In genomic region chr1:166839833-166840232, GRCm38 (mm10) we compare ENCODE assay signal across 20 mouse cellular contexts.
A peak's percentile ranks its signal among the peaks of the same experiment; 100 is the strongest.
DNase-seq lines count a peak whose midpoint lies in the region; ATAC-seq lines count a peak whose summit lies in the region.
"Had no signal": no experiment of that assay in that cellular context is flagged by ENCODE, and none has a peak within 500 bp of the region (broad histone marks: within the 10 kb centered on the region; RNA-seq: fewer than 3 reads in every experiment).

No protein-coding gene starts in this region.

- H3K4me3 ChIP-seq in hindbrain, embryonic 12.5 days = no peak overlapping the region
- no peak overlapping the region for H3K4me3 ChIP-seq in hindbrain, embryonic 10.5 days
- no peak overlapping the region for H3K4me3 ChIP-seq in midbrain, embryonic 15.5 days
- H3K4me3 ChIP-seq in heart, embryonic 12.5 days = no peak overlapping the region
- H3K4me3 ChIP-seq: limb, embryonic 13.5 days had no signal

- no peaks in the 10 kb centered on the region for H3K27me3 ChIP-seq in hindbrain, embryonic 12.5 days
- no peaks in the 10 kb centered on the region for H3K27me3 ChIP-seq in hindbrain, embryonic 10.5 days (ENCODE audit: insufficient read depth, poor library complexity, severe bottlenecking)
- H3K27me3 ChIP-seq in midbrain, embryonic 15.5 days (replicated peaks) = no peaks in the 10 kb centered on the region
- no peaks in the 10 kb centered on the region for H3K27me3 ChIP-seq in heart, embryonic 12.5 days (replicated peaks)
- H3K27me3 ChIP-seq: limb, embryonic 13.5 days had no signal

- WGBS in hindbrain, embryonic 12.5 days = 29% methylated on average over 7 of the region's 7 CpGs
- 48% methylated on average over 7 of the region's 7 CpGs for WGBS in hindbrain, embryonic 10.5 days
- WGBS in midbrain, embryonic 15.5 days = 17% methylated on average over 7 of the region's 7 CpGs
- WGBS in heart, embryonic 12.5 days = 26% methylated on average over 7 of the region's 7 CpGs

- ATAC-seq in hindbrain, embryonic 12.5 days (ENCODE audit: low FRiP score) = peak; percentile 57; the same call in 1 of the 2 replicates
- peak; percentile 76 for ATAC-seq in midbrain, embryonic 15.5 days (replicated peaks)
- no peak for ATAC-seq in heart, embryonic 12.5 days (ENCODE audit: insufficient number of reproducible peaks, low FRiP score)
- ATAC-seq: activated CD4-positive, CD25-positive, alpha-beta regulatory T cell, adult 4 months; CD4-positive, CD25-positive, alpha-beta regulatory T cell, adult 4 months; intestine, postnatal 0 days had no signal

- H3K27ac ChIP-seq in hindbrain, embryonic 12.5 days = peak overlapping the region; percentile 57; the same call in 1 of the 2 replicates
- H3K27ac ChIP-seq in hindbrain, embryonic 10.5 days = no peak overlapping the region
- no peak overlapping the region for H3K27ac ChIP-seq in midbrain, embryonic 15.5 days
- H3K27ac ChIP-seq in heart, embryonic 12.5 days (ENCODE audit: poor library complexity, severe bottlenecking) = no peak overlapping the region
- H3K27ac ChIP-seq: limb, embryonic 13.5 days; macrophage had no signal

- H3K4me2 ChIP-seq in hindbrain, embryonic 12.5 days (replicated peaks) = no peak overlapping the region
- H3K4me2 ChIP-seq in midbrain, embryonic 15.5 days = no peak overlapping the region
- no peak overlapping the region for H3K4me2 ChIP-seq in heart, embryonic 12.5 days
- H3K4me2 ChIP-seq: limb, embryonic 13.5 days had no signal

- H3K9ac ChIP-seq in hindbrain, embryonic 12.5 days = no peak overlapping the region
- no peak overlapping the region for H3K9ac ChIP-seq in midbrain, embryonic 15.5 days
- H3K9ac ChIP-seq in heart, embryonic 12.5 days = no peak overlapping the region
- H3K9ac ChIP-seq: limb, embryonic 13.5 days had no signal

- no peaks in the 10 kb centered on the region for H3K9me3 ChIP-seq in hindbrain, embryonic 12.5 days (replicated peaks)
- no peaks in the 10 kb centered on the region for H3K9me3 ChIP-seq in hindbrain, embryonic 10.5 days
- no peaks in the 10 kb centered on the region for H3K9me3 ChIP-seq in midbrain, embryonic 15.5 days
- no peaks in the 10 kb centered on the region for H3K9me3 ChIP-seq in heart, embryonic 12.5 days (replicated peaks)
- H3K9me3 ChIP-seq: limb, embryonic 13.5 days had no signal

- DNase-seq in hindbrain, embryonic 10.5 days (ENCODE audit: low spot score) = no peak
- DNase-seq in embryo, embryonic 10.5 days (ENCODE audit: low spot score) = peak; percentile 11
- peak; percentile 18 for DNase-seq in forelimb bud, embryonic 11.5 days (ENCODE audit: low read depth, low spot score)
- DNase-seq in layer of hippocampus, postnatal 10 days (ENCODE audit: low spot score in 2 of 2) = no peak
- DNase-seq in kidney, postnatal 25 days = no peak
- DNase-seq: cerebellum, adult 8-10 months; heart, postnatal 14 days; kidney, postnatal 36 days; layer of hippocampus, postnatal 36 days; right cerebral cortex, adult 18-20 months; spleen, adult 18-20 months; thymus, postnatal 36 days had no signal

- H3K4me1 ChIP-seq in hindbrain, embryonic 12.5 days = peaks cover 21% of the 10 kb centered on the region
- peaks cover 23% of the 10 kb centered on the region for H3K4me1 ChIP-seq in hindbrain, embryonic 10.5 days (replicated peaks)
- H3K4me1 ChIP-seq in midbrain, embryonic 15.5 days = peaks cover 24% of the 10 kb centered on the region
- H3K4me1 ChIP-seq in heart, embryonic 12.5 days (replicated peaks) = peaks cover 13% of the 10 kb centered on the region

- H3K36me3 ChIP-seq in hindbrain, embryonic 12.5 days = no peaks in the 10 kb centered on the region
- H3K36me3 ChIP-seq in hindbrain, embryonic 10.5 days = no peaks in the 10 kb centered on the region
- no peaks in the 10 kb centered on the region for H3K36me3 ChIP-seq in midbrain, embryonic 15.5 days (replicated peaks)
- no peaks in the 10 kb centered on the region for H3K36me3 ChIP-seq in heart, embryonic 12.5 days
- H3K36me3 ChIP-seq: limb, embryonic 13.5 days had no signal

Comparison
In these comparisons a context has a peak if more than half of its experiments do, and no peak if none do; other contexts are left out.
1. DNase-seq: peak in embryo, embryonic 10.5 days (single experiment) and forelimb bud, embryonic 11.5 days (single experiment); none in hindbrain, embryonic 10.5 days (single experiment), layer of hippocampus, postnatal 10 days (0 of 2) and kidney, postnatal 25 days (0 of 2).